Mouse (Mus musculus) midbrain, postnatal 0 days (tissue): ENCODE measurements at regions not wholly inside any gene's neighbourhood (a gene's known extent, or its start where the extent isn't known, plus 50 kb on each side); places are given as distances from the start of the nearest gene placed in this dataset.
"Not testable (repeated sequence)": the region's sequence is repeated elsewhere in the genome, so short reads cannot be mapped to it uniquely, and the experiment has no call there.

ENCODE experiments used
- ATAC-seq: fragments of 200-750 bp; cut with Nextera tagmentation; 2 replicates; pipeline ENCODE4 v1.8.0; 2017; ENCODE audit warnings: moderate number of reproducible peaks, mild to moderate bottlenecking, moderate TSS enrichment, moderate library complexity; ENCODE audit not compliant: low FRiP score
- DNase-seq: peaks from one replicate; pipeline ENCODE4 v3.0.0-alpha.2; 2015; ENCODE audit warnings: low spot score
- H3K27ac ChIP-seq: fragments of 300-500 bp; sonication (generic); 2 replicates; pipeline ENCODE4 v1.5.1; 2014; ENCODE audit warnings: low read depth, mild to moderate bottlenecking, low read length, mixed read lengths
- H3K27me3 ChIP-seq: fragments of 300-500 bp; sonication (generic); 2 replicates; pipeline ENCODE4 v1.6.1; 2014; ENCODE audit warnings: low read length, control low read depth, mixed read lengths; ENCODE audit not compliant: insufficient read depth
- H3K36me3 ChIP-seq: fragments of 300-500 bp; sonication (generic); 2 replicates; pipeline ENCODE4 v1.6.1; 2014; ENCODE audit warnings: low read length, control low read depth, mixed read lengths; ENCODE audit not compliant: insufficient read depth
- H3K4me1 ChIP-seq: fragments of 300-500 bp; sonication (generic); 2 replicates; pipeline ENCODE4 v1.6.1; 2014; ENCODE audit warnings: mild to moderate bottlenecking, control low read depth, antibody characterized with exemption, low read length, mixed read lengths; ENCODE audit not compliant: insufficient read depth
- H3K4me2 ChIP-seq: fragments of 300-500 bp; sonication (generic); 2 replicates; pipeline ENCODE4 v1.6.1; 2014; ENCODE audit warnings: low read depth, mild to moderate bottlenecking, low read length, mixed read lengths; ENCODE audit not compliant: poor library complexity, severe bottlenecking
- H3K4me3 ChIP-seq: fragments of 300-500 bp; sonication (generic); 2 replicates; pipeline ENCODE4 v1.5.1; 2014; ENCODE audit warnings: low read depth, mild to moderate bottlenecking, low read length, moderate library complexity
- H3K9ac ChIP-seq: fragments of 300-500 bp; sonication (generic); replicated peaks from 2 replicates; pipeline ENCODE4 v1.6.1; 2014; ENCODE audit warnings: mild to moderate bottlenecking, low read length, moderate library complexity, mixed read lengths; ENCODE audit not compliant: poor library complexity, severe bottlenecking
- H3K9me3 ChIP-seq: fragments of 300-500 bp; sonication (generic); 2 replicates; pipeline ENCODE4 v1.6.1; 2016; ENCODE audit warnings: low read length, control low read depth
- CTCF ChIP-seq: IDR thresholded peaks from 2 replicates; pipeline ENCODE4 v1.5.1; 2016; ENCODE audit warnings: antibody characterized with exemption, mild to moderate bottlenecking
- WGBS: fragments of 180-500 bp; shearing (Covaris S2); extraction: QIAGEN DNeasy Blood & Tissue Kit; methylation state at CpG from one replicate; pipeline ENCODE4 v1.1.7; 2014; 5-methylcytosine and 5-hydroxymethylcytosine counted together

DNA sequence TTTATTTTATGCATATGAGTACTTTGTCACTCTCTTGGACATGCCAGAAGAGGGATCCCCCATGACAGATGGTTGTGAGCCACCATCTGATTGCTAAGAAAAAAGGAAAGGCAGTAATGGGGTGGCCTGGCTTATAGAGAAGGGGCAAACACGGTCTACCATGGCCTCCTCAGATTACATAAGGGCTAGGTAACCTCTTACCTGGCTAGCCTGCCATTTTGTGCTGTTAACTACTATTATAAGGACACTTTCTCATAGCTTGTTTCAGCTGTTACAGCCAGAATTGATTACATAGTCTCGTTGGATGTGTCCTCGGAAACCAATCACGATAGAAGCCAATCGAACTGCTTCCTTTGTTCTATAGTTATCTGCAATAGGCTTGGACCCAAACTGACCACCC is 60.9 kb upstream of the Gm14496 start:
- no peak for TF ChIP-seq CTCF
- Histone ChIP-seq H3K4me3 (no peak overlapping the region), H3K4me1 (no peaks in the 10 kb centered on the region), H3K27ac (no peak overlapping the region), H3K9ac (no peak overlapping the region), H3K36me3 (no peaks in the 10 kb centered on the region), H3K9me3 (no peaks in the 10 kb centered on the region), H3K27me3 (no peaks in the 10 kb centered on the region), H3K4me2 (no peak overlapping the region)
- DNase-seq, result no peak
- no peak for ATAC-seq
- 85% methylated on average over 5 of the region's 5 CpGs for WGBS

DNA sequence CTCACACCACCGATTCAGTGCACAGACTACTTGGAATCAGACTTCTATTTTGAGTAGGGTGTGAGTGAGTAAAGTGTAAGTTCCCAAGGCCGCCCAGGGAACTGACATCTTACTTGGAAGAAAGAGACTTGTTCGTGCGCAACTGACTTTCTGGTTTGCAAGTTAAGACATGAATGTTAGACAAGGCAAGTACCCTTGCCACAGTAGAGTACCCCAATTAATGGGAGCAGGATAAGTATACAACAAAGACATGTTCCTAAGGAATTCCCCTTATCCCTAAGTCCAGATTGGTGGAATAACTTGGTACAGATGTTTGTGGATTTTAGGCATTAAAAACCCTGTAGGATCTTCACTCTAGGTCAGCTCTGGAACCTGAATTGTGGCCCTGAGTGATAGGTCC is 60.4 kb upstream of the Gm14496 start:
- not testable (repeated sequence) for H3K27me3 ChIP-seq, H3K27ac ChIP-seq, H3K4me2 ChIP-seq, H3K9me3 ChIP-seq, H3K36me3 ChIP-seq, H3K4me3 ChIP-seq, H3K9ac ChIP-seq, ATAC-seq, H3K4me1 ChIP-seq, DNase-seq
- 94% methylated on average over 4 of the region's 4 CpGs for WGBS

DNA sequence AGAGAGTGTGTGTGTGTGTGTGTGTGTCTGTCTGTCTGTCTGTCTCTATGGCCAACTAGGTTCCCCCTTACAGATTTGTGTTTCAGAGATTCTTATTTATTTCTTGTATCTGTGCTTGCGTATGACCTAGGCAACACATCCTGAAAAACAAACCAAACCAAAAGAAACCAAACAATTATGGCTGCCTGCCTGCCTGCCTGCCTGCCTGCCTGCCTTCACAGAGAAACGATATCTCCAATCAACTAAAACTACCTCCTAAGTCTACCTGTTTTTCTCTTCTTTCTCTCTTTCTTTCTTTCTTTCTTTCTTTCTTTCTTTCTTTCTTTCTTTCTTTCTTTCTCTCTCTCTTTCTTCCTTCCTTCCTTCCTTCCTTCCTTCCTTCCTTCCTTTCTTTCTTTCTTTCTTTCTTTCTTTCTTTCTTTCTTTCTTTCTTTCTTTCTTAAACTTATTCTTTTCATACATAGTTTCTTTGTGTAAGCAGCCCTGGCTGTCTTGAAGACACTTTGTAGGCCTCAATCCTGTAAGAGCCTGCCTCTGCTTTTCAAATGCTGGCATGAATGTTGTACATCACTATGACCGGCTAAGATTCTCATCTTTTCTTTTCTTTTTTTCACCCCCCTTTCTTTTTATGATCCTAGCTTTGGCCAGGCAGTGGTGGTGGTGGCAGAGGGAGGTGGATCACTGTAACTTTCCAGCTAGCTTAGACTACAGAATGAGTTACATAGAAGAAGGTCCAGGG is 59.7 kb upstream of the Gm14496 start:
- H3K4me3 ChIP-seq, H3K27me3 ChIP-seq, H3K9me3 ChIP-seq, H3K27ac ChIP-seq, H3K4me2 ChIP-seq, H3K4me1 ChIP-seq, H3K9ac ChIP-seq, H3K36me3 ChIP-seq: not testable (repeated sequence)
- 75% methylated on average over 3 of the region's 3 CpGs for WGBS
- ATAC-seq (peak; percentile 68; the same call in 1 of the 2 replicates), DNase-seq (peak; percentile 54)

DNA sequence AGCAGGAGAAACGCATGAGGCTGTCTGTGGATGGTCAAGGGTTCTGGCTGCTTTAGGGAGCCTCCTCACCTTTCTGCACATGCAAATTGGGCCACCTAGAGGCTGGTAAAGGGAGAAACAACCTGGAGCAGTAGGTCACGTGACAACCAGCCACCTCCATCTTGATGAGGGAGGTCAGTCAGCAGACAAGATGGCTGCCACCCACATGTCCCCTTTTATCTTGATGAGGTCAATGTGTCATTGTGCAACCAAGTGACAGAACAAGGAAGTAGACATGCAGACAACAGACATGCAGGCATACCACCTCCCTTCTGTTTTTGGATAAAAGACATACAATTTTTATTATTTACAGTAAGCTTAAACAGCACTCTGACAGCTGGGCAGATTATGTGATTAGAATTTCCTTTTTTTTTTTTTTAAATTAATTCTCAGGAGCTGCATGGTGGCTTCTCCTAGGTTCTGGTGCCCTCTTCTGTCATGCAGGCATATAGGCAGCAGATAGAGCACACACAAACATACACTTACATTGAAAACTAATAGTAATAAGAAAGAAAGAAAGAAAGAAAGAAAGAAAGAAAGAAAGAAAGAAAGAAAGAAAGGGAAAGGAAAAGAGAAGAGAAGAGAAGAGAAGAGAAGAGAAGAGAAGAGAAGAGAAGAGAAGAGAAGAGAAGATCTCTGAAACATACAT is 58.9 kb upstream of the Gm14496 start:
- Histone ChIP-seq H3K27ac (no peak overlapping the region), H3K4me3 (no peak overlapping the region), H3K4me1 (no peaks in the 10 kb centered on the region), H3K9ac (no peak overlapping the region), H3K36me3 (no peaks in the 10 kb centered on the region), H3K9me3 (no peaks in the 10 kb centered on the region), H3K4me2 (no peak overlapping the region), H3K27me3 (no peaks in the 10 kb centered on the region)
- 90% methylated on average over 2 of the region's 2 CpGs for WGBS
- DNase-seq (peak; percentile 7), ATAC-seq (no peak)
- TF ChIP-seq CTCF, result peak; percentile 3; the same call in 1 of the 2 replicates
